Mouse (Mus musculus) lung, adult 18-20 months (tissue): Measurements from ENCODE around the gene Ppp4r1.

Experiments used
- DNase-seq, 2 experiments: peaks; one replicate each; pipeline ENCODE4 v3.0.0; 2022; ENCODE audit warnings: mixed read lengths in 2 of 2

Gene Ppp4r1

DNA sequence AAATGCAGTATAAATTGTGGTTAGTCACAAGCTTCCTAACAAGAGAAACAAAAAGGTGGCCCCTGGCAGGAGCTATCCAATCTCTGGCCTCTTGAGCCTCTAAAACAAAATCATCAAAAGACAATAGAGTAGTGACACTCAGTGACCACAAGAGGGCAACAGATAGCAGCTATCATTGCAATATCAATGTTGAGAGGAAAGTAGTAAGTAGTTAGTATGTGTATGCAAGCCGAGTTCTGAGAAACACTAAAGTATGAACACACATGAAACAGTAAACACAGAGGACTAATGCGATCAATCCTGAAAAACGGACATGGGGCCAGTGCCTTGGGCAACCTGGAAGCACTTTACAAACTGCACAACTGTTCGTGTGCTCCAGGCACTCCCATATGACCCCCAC is 82.4 kb downstream of the Ppp4r1 start:
- peak in 1 of 2 experiments; percentile 32 for DNase-seq

DNA sequence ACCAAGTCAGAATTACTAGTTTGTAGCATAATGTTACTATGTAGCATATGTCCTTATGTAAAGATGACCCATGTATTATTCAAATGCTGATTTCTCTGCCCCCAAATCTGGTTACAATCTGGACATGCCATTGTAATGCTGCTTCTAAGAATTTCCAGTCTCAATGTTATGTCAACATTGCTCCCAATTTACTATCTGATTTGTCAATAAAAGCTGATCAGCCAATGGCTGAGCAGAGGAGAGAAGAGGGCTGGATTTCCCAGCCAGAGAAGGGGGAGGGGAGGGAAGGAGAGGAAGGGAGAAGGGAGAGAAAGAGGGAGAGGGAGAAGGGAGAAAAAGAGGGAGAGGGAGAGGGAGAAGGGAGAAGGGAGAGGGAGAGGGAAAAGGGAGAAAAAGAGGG is 82.9 kb downstream of the Ppp4r1 start:
- no peak for DNase-seq

DNA sequence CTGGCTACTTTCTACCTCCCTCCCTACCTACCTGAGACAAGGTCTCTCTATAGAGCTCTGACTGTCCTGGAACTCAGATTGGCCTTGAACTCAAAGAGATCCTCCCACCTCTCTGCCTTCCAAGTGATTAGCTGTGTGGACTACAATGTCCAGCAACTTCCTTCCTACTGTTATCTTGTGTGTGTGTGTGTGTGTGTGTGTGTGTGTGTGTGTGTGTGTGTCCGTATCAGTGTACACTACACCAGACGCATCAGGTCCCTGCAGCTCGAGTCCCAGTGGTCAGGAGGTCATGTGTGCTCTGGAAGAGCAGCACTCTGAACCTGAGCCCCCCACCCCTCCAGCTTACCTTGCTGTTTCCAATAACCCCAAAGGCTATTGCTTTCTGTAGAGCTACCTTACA is 83.8 kb downstream of the Ppp4r1 start:
- no peak for DNase-seq

DNA sequence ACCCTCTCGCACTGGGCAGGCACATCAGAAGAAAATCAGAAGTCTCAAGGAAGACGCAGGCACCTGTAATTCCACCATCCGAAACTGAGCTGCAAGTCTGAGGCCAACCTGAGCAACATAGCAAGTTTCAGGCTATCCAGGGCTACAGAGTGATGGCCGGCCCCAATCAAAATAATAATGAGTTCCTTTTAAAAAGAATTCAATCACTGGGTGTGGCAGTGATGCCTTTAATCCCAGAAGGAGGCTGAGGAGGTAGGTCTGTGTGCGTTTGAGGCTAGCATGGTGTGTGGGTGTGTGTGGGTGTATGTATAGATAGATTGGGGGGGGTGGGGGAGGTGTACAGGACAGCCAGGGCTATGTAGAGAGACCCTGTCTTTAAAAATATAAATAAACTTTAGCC is 85.6 kb downstream of the Ppp4r1 start:
- DNase-seq: no peak

- DNase-seq: no peak
Measured at GRCm38 (mm10) chr17:65869720-65870119, 87.3 kb downstream of the Ppp4r1 start.

- peak; percentile 71 to 79 for DNase-seq
Measured at GRCm38 (mm10) chr17:65870146-65870545, 87.8 kb downstream of the Ppp4r1 start.

DNA sequence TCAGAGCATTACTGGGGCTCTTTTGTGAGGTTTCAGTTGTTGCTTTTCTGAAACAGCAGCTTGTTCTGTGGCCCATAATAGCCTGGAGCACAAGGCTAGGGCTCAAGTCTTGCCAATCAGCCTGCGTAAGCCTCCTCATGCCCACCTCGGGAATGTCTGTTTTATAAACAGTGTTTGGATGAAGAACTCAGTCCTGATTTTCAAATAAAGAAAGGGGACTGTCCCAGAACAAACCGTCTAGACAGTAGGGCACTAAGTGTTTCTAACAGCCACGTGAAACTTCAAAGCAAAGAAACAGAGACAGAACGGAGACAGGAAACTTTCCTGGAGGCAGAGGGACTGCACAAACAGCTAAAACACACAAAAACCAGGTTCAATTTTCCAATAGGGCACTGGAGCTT is 89.3 kb downstream of the Ppp4r1 start:
- no peak for DNase-seq

GRCm38 (mm10) chr17:65872051-65872450 is 89.7 kb downstream of the Ppp4r1 start:
- no peak for DNase-seq

- DNase-seq: peak; percentile 57 to 72
Measured at GRCm38 (mm10) chr17:65872652-65873051, 90.3 kb downstream of the Ppp4r1 start.

- DNase-seq: no peak
Measured at GRCm38 (mm10) chr17:65873156-65873555, 90.8 kb downstream of the Ppp4r1 start.

DNA sequence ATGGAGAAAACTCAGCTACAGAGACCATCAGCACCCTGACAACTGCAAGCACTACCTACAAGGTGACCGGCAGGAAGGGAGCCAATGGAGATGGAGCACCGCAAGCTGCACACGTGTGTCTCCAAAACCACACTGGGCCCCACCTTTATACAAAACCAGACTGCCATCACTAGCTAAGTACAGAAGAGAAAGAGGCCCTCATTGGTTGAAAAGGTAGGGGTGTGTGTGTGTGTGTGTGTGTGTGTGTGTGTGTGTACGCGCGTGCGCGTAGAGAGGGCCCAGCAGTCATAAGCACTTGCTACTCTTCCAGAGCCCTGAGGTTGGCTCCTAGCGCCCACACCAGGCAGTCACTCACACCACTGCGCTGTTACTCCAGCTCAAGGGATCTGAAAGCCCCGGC is 91.5 kb downstream of the Ppp4r1 start:
- no peak for DNase-seq

DNA sequence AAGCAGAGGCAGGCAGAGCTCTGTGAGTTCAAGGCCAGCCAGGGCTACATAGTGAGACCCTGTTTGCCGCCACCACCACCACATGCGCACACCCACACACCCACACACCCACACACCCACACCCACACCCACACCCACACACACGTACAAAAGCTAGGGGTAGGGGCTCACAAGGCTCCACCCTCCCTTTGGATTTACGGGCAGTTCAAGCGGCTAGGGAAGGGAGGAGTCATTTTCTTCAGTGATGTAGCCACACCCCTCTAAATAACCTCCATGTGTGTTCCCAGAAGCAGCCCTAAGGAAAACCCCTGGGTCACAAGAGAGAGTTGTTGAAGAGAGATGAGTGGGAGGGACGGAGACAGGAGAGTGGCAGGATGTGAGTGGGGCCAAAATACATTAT is 94.7 kb downstream of the Ppp4r1 start:
- no peak for DNase-seq

DNA sequence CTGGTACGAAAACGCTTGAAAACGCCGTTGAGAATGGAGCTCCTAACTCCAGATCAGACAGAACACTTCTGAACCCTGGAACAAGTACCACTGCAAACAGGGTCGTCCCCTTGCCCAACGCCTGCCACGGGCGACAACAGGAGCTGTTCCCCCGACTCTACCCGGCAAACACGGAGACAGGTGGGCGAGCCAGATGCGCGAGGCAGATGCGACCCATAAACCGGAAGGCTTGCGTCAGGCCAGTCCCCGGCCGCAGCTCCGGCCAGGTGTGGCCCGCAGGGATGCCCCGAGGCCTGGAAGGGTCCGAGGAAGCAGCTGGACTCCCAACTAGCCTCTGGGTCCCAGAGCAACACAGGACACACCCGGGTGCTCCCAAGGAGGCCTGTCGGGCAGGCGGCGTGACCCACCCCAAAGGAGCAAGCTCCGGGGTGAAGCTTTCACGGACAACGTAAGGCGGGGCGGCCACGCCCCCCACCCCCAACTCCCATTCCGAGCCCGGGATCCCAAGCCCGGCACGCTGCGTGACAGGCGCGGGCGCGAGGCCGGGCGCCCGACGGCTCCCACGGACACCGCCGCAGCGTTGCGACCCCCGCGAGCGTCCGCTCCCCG is 101.8 kb downstream of the Ppp4r1 start:
- peak in 1 of 2 experiments; percentile 62 for DNase-seq

DNA sequence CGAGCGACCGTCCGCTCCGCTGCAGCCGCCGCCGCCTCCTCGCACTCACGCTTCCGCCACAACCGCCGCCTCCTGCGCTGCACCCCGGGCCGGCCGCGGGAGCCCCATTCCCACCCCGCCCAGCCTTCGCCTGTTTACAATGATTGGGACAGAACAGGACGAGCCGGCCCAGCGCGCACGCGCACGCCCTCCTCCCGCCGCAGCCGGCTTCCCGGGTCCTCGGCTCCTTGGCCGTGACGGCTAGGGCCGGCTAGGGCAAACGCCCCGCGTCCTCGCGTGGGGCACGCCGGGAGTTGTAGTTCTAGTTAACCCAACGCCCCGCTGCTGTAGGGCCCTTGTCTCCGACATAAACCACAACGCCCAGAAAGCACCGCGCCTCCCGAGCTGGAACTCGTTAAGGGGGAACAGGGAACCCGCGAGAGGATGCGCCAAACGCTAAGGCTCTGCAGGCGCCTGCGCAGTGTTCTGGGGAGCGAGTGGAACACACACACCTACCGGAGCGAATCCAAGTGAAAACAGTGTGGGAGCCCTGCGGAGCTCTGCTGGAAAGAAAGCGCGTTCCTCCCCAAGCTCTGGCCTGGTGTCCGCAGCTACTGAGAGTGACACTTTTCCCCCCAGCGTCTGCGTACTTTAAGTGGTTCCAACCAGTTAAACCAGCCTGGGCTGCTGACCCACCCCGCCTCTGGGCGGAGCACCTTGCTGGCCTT is 102.5 kb downstream of the Ppp4r1 start:
- DNase-seq: peak; percentile 100

DNA sequence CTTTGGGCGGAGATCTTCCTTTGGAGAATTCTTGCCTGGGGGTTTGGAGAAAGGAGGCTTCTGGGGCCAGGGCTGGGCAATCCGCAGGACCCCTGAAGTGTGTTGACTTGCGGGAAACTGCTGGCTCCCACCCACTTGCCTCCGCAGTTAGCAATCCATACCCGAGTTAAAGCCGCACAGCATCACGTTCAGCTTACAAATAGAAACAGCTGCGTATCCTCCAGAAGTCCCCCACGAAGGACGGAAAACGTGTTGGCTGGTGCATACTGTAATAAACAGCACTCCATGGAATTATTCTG is 103.0 kb downstream of the Ppp4r1 start:
- no peak for DNase-seq

DNA sequence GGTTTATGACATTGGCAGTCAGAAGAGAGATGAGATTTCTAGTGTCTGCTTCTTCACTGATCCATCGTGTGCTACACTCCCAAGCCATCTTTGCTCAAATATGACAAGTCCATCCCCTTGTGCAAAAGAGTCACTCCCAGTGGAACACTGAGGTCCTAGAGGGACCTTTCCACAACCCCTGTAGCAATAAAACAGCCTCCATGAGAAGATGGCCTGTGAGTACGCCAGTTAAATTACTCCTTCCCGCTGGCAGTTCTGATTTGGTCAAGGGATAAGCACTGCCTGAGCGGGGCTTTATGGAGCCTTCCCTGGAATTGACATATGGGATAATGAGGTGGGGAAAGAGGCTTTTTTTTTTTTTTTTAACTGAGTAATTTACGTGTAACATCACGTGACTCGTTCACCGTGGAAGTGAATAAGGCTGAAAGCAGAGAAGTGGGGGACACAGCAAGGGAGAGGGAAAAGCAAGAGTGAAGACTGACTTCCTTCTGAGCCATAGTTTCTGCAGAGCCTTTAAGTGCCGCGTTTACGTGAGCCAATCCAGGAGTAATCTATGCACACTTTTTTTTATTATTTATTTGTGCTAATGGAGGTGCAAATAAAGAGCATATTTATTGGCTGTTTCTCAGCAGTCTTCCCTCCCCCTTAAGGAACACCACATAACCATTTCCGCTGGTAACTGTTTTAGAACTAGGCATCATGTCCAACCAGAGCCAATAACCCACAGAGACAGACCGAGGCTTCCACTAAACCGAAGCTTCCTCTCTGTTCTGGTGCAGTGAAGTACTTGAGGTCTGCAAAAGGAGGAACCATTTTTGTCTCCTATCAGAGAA is 103.5 kb downstream of the Ppp4r1 start, which contains the start of gene Ralbp1:
Ralbp1 (minus strand) TSS at position 102 of the 833 bp plus-strand sequence.
- peak in 1 of 2 experiments; percentile 36 for DNase-seq

DNA sequence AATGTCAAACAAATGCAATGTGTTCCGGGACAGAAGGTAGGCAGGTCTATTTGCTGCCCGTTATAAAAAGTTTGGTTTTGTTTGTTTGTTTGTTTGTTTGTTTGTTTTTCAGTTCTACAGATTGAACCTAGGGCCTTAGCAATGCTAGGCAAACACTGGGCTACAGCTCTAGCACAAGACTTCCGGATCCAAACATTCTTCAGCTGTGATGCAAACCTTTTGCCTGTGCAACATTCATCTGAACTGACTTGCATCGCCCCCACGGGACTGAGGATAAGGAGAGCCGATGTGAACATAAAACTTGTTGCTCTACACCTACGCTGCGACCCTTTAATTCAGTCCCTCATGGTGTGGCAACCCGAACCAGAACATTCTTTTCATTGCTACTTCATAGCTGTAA is 104.2 kb downstream of the Ppp4r1 start:
- DNase-seq: peak in 1 of 2 experiments; percentile 23

GRCm38 (mm10) chr17:65889476-65889875 is 107.1 kb downstream of the Ppp4r1 start:
- no peak for DNase-seq
